Mouse (Mus musculus) layer of hippocampus, postnatal 10 days (tissue): ENCODE results near the gene Dppa4. TPM values are rescaled to one million over a fixed set of nuclear protein-coding genes. Genes with fewer than 3 reads are reported as not detected.

ENCODE experiments used
- DNase-seq, 2 experiments: peaks; one replicate each; pipeline ENCODE4 v3.0.0; 2021; ENCODE audit warnings: low spot score in 2 of 2
- total RNA-seq, 2 experiments: library from RNA; stranded (reverse); gene quantifications; 2 replicates each; pipeline ENCODE4 v1.2.3; 2021

The Dppa4 gene
- total RNA-seq, 2 experiments from 2014 or later = not detected

DNA sequence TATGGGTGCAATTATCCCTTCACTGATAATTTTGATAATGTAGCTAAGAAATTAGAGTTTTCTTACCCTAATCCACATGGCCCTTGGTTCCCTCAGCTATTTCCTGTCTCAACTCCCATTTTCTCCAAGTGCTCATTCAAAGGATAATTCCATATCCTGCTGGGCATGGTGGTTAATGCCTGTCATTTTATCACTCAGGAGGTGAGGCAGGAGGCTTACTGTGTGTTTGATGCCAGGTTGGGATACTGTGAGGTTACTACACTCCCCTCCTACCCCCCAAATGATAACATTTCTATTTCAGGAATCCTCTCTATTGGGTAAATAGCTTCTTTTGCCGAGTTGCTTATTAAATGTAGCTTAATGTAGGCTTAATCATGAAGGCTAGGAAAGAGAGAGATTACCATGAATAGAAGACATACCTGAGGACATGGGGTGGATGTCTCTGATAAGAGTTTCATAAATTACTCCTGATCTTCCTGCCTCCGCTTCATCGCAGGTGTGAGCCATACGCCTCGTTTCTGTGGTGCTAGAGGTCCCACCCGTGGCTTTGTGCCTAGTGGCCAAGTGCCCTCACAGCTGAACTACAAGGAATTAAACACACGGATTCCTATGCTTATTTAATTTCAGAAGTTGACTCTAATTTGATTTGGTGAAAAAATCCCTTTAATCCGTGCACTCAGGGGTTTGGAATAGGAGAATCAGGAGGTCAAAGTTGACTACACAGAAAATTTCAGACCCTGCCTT is 40.2 kb downstream of the Dppa4 start:
- no peak for DNase-seq

DNA sequence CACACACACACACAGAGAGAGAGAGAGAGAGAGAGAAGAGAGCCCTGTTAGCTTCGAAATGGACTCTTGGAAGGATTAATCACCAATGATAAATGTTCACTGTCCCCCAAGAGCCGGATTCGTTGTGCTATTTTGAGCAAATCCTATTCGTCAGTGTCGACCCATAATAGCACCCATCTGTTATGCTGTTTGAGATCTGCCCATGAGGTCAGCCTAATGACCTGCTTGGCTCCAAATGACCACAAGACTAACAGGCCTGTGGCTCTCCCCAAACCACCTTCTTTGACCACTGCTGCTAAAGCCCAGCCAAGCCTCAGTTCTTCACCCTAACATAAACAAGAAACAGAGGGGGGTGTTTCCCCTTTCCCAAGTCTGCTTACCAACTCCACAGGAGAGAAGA is 43.4 kb downstream of the Dppa4 start:
- no peak for DNase-seq

DNA sequence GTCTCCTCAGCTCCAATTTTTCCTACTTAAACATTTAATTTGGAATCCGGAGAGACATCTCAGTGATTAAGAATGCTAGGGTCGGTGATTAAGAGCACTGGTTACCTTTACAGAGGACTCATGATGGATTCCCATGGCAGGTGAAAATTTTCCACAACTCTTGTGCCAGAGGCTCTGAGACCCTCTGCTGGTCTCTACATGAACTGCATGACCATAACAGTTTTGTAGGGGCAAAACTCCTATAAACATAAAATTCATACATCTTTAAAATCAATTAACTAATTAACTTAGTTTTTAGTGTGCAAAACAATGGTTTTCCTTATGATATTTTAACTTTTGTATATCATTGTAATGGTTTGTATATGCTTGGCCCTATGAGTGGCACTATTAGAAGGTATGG is 44.9 kb downstream of the Dppa4 start:
- DNase-seq = no peak

DNA sequence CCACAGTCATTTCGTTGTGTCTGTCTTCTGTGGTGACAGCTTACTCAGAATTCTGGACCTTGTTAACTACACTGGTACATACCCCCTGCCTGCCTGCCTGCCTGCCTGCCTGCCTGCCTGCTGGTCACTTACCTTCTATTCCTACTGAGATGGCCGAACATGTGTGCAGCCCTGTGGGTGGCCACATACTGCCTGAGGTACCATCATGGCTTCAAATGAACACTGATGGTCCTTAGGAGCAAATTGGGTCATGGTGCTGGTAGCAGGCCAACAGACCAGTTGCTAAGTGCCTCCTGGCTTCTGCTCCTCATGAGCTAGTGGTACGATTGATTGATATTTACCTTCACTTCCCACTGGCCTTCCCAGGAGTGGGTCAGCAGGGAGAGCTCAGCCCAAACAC is 48.3 kb downstream of the Dppa4 start:
- peak in 1 of 2 experiments; percentile 2 for DNase-seq

DNA sequence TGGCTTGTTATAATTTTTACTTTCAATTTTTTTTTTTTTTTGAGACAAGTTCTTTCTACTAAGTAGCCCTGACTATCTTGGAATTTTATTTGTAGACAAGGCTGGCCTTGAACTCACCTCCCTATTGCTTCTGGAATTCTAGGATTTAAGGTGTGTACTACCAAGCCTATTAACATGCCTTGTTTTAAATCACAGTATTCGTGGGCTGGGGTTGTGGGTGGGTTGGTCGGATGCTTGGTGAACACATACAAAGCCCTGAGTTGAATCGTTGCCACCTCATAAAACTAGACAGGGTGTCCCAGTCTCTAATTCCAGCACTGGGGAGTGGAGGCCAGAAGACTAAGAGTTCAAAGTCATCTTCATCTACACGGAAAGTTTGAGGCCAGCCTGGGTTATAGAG is 51.8 kb downstream of the Dppa4 start:
- DNase-seq = no peak

Other genes with a start within 250 kb of the Dppa4 start
- under 1 TPM in 1 of 2 experiments, not detected in 1; 0.16 TPM for gene Dppa2, start 20.2 kb downstream of the Dppa4 start, total RNA-seq
- not detected for gene Gm5485, start 128.7 kb downstream of the Dppa4 start, total RNA-seq
- under 1 TPM; 0.18 to 0.39 TPM for gene Morc1, start 147.5 kb downstream of the Dppa4 start, total RNA-seq